Mouse (Mus musculus): Measurements from ENCODE around the gene Pawr. TPM values are rescaled to one million over a fixed set of nuclear protein-coding genes. Genes with fewer than 3 reads are reported as not detected.
A peak's percentile ranks its signal among the peaks of the same experiment; 100 is the strongest.

Gene Pawr
- polyA plus RNA-seq (2016; fragmentation: Nextera tagmentation; extraction: Ambion mirVana) = 9.4 and 10.6 TPM in 2 replicates

- peaks cover 19% of the 10 kb centered on the region for H3K27me3 ChIP-seq
- H3K36me3 ChIP-seq = no peaks in the 10 kb centered on the region
- H3K4me1 ChIP-seq = peaks cover 8% of the 10 kb centered on the region
- no peaks in the 10 kb centered on the region for H3K9me3 ChIP-seq (replicated peaks)
- ATAC-seq (ENCODE audit: low FRiP score) = peak; percentile 90
- H3K27ac ChIP-seq = peak within 1 kb of the TSS; percentile 55; the same call in 1 of the 2 replicates
- H3K9ac ChIP-seq = peak within 1 kb of the TSS; percentile 80
- peak within 1 kb of the TSS; percentile 85 for H3K4me3 ChIP-seq
- 1% methylated on average over 76 of the region's 85 CpGs for WGBS
- peak within 1 kb of the TSS; percentile 94 for H3K4me2 ChIP-seq (replicated peaks)
Observed at GRCm38 (mm10) chr10:108331784-108332561, at the start of gene Pawr. Gene Pawr, plus strand, starts transcription at chr10:108332121.

GRCm38 (mm10) chr10:108282351-108282750 is 49.6 kb upstream of the Pawr start:
- Histone ChIP-seq H3K9me3 (replicated peaks) (no peaks in the 10 kb centered on the region), H3K4me2 (replicated peaks) (no peak overlapping the region), H3K36me3 (peaks cover 11% of the 10 kb centered on the region), H3K4me3 (no peak overlapping the region), H3K9ac (no peak overlapping the region), H3K4me1 (peaks cover 8% of the 10 kb centered on the region; the same call in 1 of the 2 replicates), H3K27ac (no peak overlapping the region), H3K27me3 (no peaks in the 10 kb centered on the region)
- ATAC-seq (ENCODE audit: low FRiP score) = 0 out of 2 replicates have a peak, but pooled peaks have one; percentile 15
- 91% methylated on average over 6 of the region's 6 CpGs for WGBS

- WGBS = 91% methylated on average over 2 of the region's 2 CpGs
- Histone ChIP-seq H3K4me3 (no peak overlapping the region), H3K4me2 (replicated peaks) (no peak overlapping the region), H3K27me3 (no peaks in the 10 kb centered on the region), H3K36me3 (peaks cover 11% of the 10 kb centered on the region), H3K4me1 (peaks cover 8% of the 10 kb centered on the region; the same call in 1 of the 2 replicates), H3K27ac (no peak overlapping the region), H3K9me3 (replicated peaks) (no peaks in the 10 kb centered on the region), H3K9ac (no peak overlapping the region)
- no peak for ATAC-seq (ENCODE audit: low FRiP score)
Observed at GRCm38 (mm10) chr10:108283418-108283817, 48.5 kb upstream of the Pawr start.

- Histone ChIP-seq H3K9ac (no peak overlapping the region), H3K27me3 (no peaks in the 10 kb centered on the region), H3K27ac (no peak overlapping the region), H3K4me2 (replicated peaks) (no peak overlapping the region), H3K36me3 (peaks cover 11% of the 10 kb centered on the region), H3K4me3 (no peak overlapping the region), H3K9me3 (replicated peaks) (no peaks in the 10 kb centered on the region), H3K4me1 (peaks cover 8% of the 10 kb centered on the region; the same call in 1 of the 2 replicates)
- WGBS = 90% methylated on average over 4 of the region's 4 CpGs
- ATAC-seq (ENCODE audit: low FRiP score) = no peak
Observed at GRCm38 (mm10) chr10:108283837-108284236, 48.1 kb upstream of the Pawr start.

GRCm38 (mm10) chr10:108284445-108284844 is 47.5 kb upstream of the Pawr start:
- no peak overlapping the region for H3K4me2 ChIP-seq (replicated peaks)
- peaks cover 11% of the 10 kb centered on the region for H3K36me3 ChIP-seq
- no peaks in the 10 kb centered on the region for H3K27me3 ChIP-seq
- H3K9me3 ChIP-seq (replicated peaks) = no peaks in the 10 kb centered on the region
- no peak for ATAC-seq (ENCODE audit: low FRiP score)
- H3K9ac ChIP-seq = no peak overlapping the region
- WGBS = 88% methylated on average over 4 of the region's 4 CpGs
- H3K27ac ChIP-seq = no peak overlapping the region
- peaks cover 8% of the 10 kb centered on the region; the same call in 1 of the 2 replicates for H3K4me1 ChIP-seq
- H3K4me3 ChIP-seq = no peak overlapping the region

DNA sequence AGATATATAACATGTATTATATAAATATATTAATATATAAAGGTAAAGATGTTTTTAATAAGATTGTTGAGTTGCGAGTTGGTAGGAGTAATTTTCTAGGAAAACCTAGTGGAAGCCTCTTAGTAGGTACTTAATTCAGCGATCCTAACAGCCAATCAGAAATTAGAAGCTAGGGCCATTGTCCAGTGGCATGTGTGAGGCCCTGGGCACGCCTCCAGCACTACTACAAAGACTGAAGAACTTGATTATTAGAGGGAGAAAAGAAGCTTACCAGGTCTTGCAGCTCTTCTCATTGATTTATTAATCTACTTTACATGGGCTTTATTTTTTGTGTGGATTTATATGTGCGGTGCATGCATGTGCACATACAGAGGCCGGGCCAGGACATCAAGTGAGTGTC is 46.9 kb upstream of the Pawr start:
- WGBS = 85% methylated on average over 5 of the region's 5 CpGs
- no peak overlapping the region for H3K4me3 ChIP-seq
- no peak overlapping the region for H3K27ac ChIP-seq

GRCm38 (mm10) chr10:108286658-108287437 is 45.1 kb upstream of the Pawr start:
- no peak overlapping the region for H3K4me3 ChIP-seq
- ATAC-seq (ENCODE audit: low FRiP score) = no peak
- H3K9ac ChIP-seq = no peak overlapping the region
- no peaks in the 10 kb centered on the region for H3K9me3 ChIP-seq (replicated peaks)
- WGBS = 66% methylated on average over 11 of the region's 11 CpGs
- H3K27ac ChIP-seq = no peak overlapping the region
- peaks cover 8% of the 10 kb centered on the region; the same call in 1 of the 2 replicates for H3K4me1 ChIP-seq
- no peak overlapping the region for H3K4me2 ChIP-seq (replicated peaks)
- no peaks in the 10 kb centered on the region for H3K36me3 ChIP-seq
- no peaks in the 10 kb centered on the region for H3K27me3 ChIP-seq

More for the DNA sequence above, 46.9 kb upstream of the Pawr start:
- H3K27me3 ChIP-seq = no peaks in the 10 kb centered on the region
- H3K4me1 ChIP-seq = peaks cover 8% of the 10 kb centered on the region; the same call in 1 of the 2 replicates
- peaks cover 7% of the 10 kb centered on the region for H3K36me3 ChIP-seq
- H3K4me2 ChIP-seq (replicated peaks) = no peak overlapping the region
- no peak for ATAC-seq (ENCODE audit: low FRiP score)
- no peaks in the 10 kb centered on the region for H3K9me3 ChIP-seq (replicated peaks)
- H3K9ac ChIP-seq = no peak overlapping the region

- H3K4me1 ChIP-seq = peaks cover 8% of the 10 kb centered on the region; the same call in 1 of the 2 replicates
- no peaks in the 10 kb centered on the region for H3K9me3 ChIP-seq (replicated peaks)
- no peak overlapping the region for H3K9ac ChIP-seq
- H3K36me3 ChIP-seq = no peaks in the 10 kb centered on the region
- H3K4me2 ChIP-seq (replicated peaks) = no peak overlapping the region
- no peak overlapping the region for H3K27ac ChIP-seq
- no peaks in the 10 kb centered on the region for H3K27me3 ChIP-seq
- H3K4me3 ChIP-seq = no peak overlapping the region
- 84% methylated on average over 4 of the region's 4 CpGs for WGBS
- no peak for ATAC-seq (ENCODE audit: low FRiP score)
Observed at GRCm38 (mm10) chr10:108287438-108287801, 44.5 kb upstream of the Pawr start.

DNA sequence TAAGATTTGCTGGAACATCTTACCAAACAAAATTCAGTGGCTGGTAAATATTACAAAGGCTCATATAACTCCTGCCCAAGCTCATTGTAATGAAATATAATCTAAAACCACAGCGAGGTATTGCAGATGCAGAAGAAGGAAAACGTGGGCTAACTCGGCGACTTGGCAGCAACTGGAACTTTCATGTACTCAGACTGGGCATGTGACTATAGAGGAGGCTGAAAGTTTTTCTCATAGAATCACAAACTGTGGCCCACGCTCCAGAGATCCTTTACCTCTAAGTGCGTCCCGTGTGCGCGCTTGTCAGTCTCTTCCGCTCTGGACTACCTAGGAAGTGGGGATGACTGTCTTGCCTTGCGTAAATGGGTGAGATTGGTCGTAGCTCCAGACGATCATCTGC is 41.9 kb upstream of the Pawr start:
- Histone ChIP-seq H3K27ac (no peak overlapping the region), H3K27me3 (no peaks in the 10 kb centered on the region), H3K4me3 (no peak overlapping the region), H3K9ac (no peak overlapping the region), H3K4me1 (peaks cover 8% of the 10 kb centered on the region; the same call in 1 of the 2 replicates), H3K4me2 (replicated peaks) (no peak overlapping the region), H3K36me3 (no peaks in the 10 kb centered on the region), H3K9me3 (replicated peaks) (no peaks in the 10 kb centered on the region)
- WGBS = 95% methylated on average over 13 of the region's 13 CpGs
- ATAC-seq (ENCODE audit: low FRiP score) = no peak

DNA sequence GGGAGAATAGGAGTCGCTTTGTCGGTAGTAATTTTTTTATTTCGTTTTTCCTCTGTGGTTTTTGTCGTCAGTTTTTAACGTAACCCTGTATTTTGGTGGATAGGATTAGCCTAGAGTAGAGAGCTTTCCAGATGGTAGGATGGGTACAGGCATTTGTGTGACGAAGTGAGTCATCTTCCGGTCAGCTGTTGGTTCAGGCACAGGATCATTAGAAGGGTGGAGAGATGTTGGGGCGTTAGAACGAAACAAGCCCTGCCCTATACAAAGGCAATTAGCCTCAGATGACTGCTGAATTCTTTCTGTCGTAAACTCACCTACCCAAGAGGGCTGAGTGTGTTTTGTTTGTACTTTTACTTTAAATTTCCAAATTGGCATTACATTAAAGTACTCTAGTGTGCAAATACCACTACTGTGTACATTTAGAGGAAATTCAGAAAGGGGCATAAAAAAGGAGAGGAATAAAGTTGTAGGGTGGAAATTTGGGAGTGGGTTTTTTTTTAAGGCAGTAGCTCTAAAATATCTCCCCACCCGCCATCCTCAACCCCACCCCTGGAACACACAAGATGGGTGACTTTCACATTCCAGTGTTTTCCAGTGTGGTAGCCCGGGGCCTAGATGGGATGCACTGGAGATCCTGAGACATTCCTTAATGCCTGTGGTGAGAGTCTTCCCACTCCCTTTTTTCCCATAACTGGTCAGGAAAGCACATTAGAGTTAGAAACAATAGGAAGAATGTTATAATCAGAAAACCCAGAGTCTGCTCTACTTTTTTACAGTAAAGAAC is 40.0 kb upstream of the Pawr start:
- H3K9me3 ChIP-seq (replicated peaks) = no peaks in the 10 kb centered on the region
- ATAC-seq (ENCODE audit: low FRiP score) = no peak
- H3K27ac ChIP-seq = no peak overlapping the region
- H3K36me3 ChIP-seq = no peaks in the 10 kb centered on the region
- H3K27me3 ChIP-seq = no peaks in the 10 kb centered on the region
- H3K4me2 ChIP-seq (replicated peaks) = no peak overlapping the region
- H3K4me1 ChIP-seq = peaks cover 4% of the 10 kb centered on the region; the same call in 1 of the 2 replicates
- no peak overlapping the region for H3K4me3 ChIP-seq
- no peak overlapping the region for H3K9ac ChIP-seq
- 90% methylated on average over 12 of the region's 12 CpGs for WGBS

DNA sequence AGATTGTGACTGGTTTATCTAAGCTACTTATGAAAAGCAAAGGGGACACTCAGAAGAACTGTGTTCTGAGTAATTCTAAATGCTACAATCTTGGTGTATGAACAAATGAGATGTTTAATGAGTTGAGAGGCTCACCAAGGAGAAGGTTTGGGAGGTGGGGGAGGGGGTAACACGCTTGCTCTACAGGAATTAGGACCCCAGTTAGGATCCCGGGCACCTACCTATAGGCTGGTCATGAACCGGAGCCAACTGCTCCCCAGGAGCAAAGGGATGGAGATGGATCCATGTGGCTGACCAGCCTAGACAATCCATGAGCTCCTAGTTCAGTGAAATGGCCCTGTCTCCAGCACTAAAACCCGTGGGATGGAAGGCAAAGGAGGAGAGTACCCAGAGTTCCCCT is 39.3 kb upstream of the Pawr start:
- Histone ChIP-seq H3K27me3 (no peaks in the 10 kb centered on the region), H3K27ac (no peak overlapping the region), H3K4me2 (replicated peaks) (no peak overlapping the region), H3K4me1 (no peaks in the 10 kb centered on the region), H3K4me3 (no peak overlapping the region), H3K9ac (no peak overlapping the region), H3K9me3 (replicated peaks) (no peaks in the 10 kb centered on the region), H3K36me3 (no peaks in the 10 kb centered on the region)
- 85% methylated on average over 4 of the region's 4 CpGs for WGBS
- no peak for ATAC-seq (ENCODE audit: low FRiP score)
